Mouse (Mus musculus) limb, embryonic 12.5 days (tissue): ENCODE measurements around the gene Esr1. TPM values are rescaled to one million over a fixed set of nuclear protein-coding genes. Genes with fewer than 3 reads are reported as not detected.

ENCODE experiments used
- ATAC-seq: fragments of 200-750 bp; cut with Nextera tagmentation; 2 replicates; pipeline ENCODE4 v1.8.0; 2017; ENCODE audit warnings: low read depth, moderate TSS enrichment; ENCODE audit not compliant: insufficient number of reproducible peaks, insufficient read depth, low FRiP score, low TSS enrichment
- H3K27ac ChIP-seq: fragments of 300-500 bp; sonication (generic); 2 replicates; pipeline ENCODE4 v1.5.1; 2016; ENCODE audit warnings: mild to moderate bottlenecking, moderate library complexity
- H3K27me3 ChIP-seq: fragments of 300-500 bp; sonication (generic); 2 replicates; pipeline ENCODE4 v1.6.1; 2016; ENCODE audit warnings: mild to moderate bottlenecking, moderate library complexity
- H3K36me3 ChIP-seq: fragments of 300-500 bp; sonication (generic); 2 replicates; pipeline ENCODE4 v1.6.1; 2016; ENCODE audit warnings: mild to moderate bottlenecking, moderate library complexity
- H3K4me1 ChIP-seq: fragments of 300-500 bp; sonication (generic); replicated peaks from 2 replicates; pipeline ENCODE4 v1.6.1; 2016
- H3K4me2 ChIP-seq: fragments of 300-500 bp; sonication (generic); 2 replicates; pipeline ENCODE4 v1.6.1; 2016; ENCODE audit warnings: mild to moderate bottlenecking, moderate library complexity
- H3K4me3 ChIP-seq: fragments of 300-500 bp; sonication (generic); replicated peaks from 2 replicates; pipeline ENCODE4 v1.5.1; 2016; ENCODE audit warnings: mild to moderate bottlenecking
- H3K9ac ChIP-seq: fragments of 300-500 bp; sonication (generic); replicated peaks from 2 replicates; pipeline ENCODE4 v1.6.1; 2016; ENCODE audit warnings: mild to moderate bottlenecking, moderate library complexity
- H3K9me3 ChIP-seq: fragments of 300-500 bp; sonication (generic); 2 replicates; pipeline ENCODE4 v1.6.1; 2016; ENCODE audit warnings: mild to moderate bottlenecking, moderate library complexity
- WGBS: fragments of 180-500 bp; shearing (Covaris S2); methylation state at CpG from one replicate; pipeline ENCODE4 v1.1.7; 2016; 5-methylcytosine and 5-hydroxymethylcytosine counted together
- polyA plus RNA-seq: library from polyadenylated mRNA; unstranded; fragments of >200 nt; fragmentation: Nextera tagmentation; extraction: Ambion mirVana; gene quantifications from 2 replicates; pipeline ENCODE4 v1.2.1, GENCODE M21; 2016

Gene Esr1
- polyA plus RNA-seq, 1 experiment from 2014 or later = 1.1 TPM

GRCm38 (mm10) chr10:4620596-4621504 is 9.5 kb downstream of the Esr1 start:
- Histone ChIP-seq H3K4me3 (no peak overlapping the region), H3K4me2 (0 out of 2 replicates have a peak overlapping the region, but pooled peaks have one; percentile 13), H3K36me3 (no peaks in the 10 kb centered on the region), H3K27me3 (no peaks in the 10 kb centered on the region), H3K4me1 (peaks cover 14% of the 10 kb centered on the region), H3K9me3 (no peaks in the 10 kb centered on the region), H3K9ac (no peak overlapping the region), H3K27ac (peak overlapping the region; percentile 69)
- 54% methylated on average over 24 of the region's 24 CpGs for WGBS
- ATAC-seq = peak; percentile 69

- Histone ChIP-seq H3K4me2 (0 out of 2 replicates have a peak overlapping the region, but pooled peaks have one; percentile 13), H3K9me3 (no peaks in the 10 kb centered on the region), H3K4me3 (no peak overlapping the region), H3K36me3 (no peaks in the 10 kb centered on the region), H3K27ac (peak overlapping the region; percentile 69), H3K27me3 (no peaks in the 10 kb centered on the region), H3K9ac (no peak overlapping the region), H3K4me1 (peaks cover 14% of the 10 kb centered on the region)
- ATAC-seq = peak; percentile 61; the same call in 1 of the 2 replicates
- 91% methylated on average over 5 of the region's 5 CpGs for WGBS
These were observed 10.1 kb downstream of the Esr1 start for GRCm38 (mm10) chr10:4621505-4621815.

GRCm38 (mm10) chr10:4623319-4623718 is 11.9 kb downstream of the Esr1 start:
- Histone ChIP-seq H3K27me3 (no peaks in the 10 kb centered on the region), H3K36me3 (no peaks in the 10 kb centered on the region), H3K4me2 (no peak overlapping the region), H3K4me3 (no peak overlapping the region), H3K4me1 (peaks cover 14% of the 10 kb centered on the region), H3K9me3 (no peaks in the 10 kb centered on the region), H3K9ac (no peak overlapping the region), H3K27ac (no peak overlapping the region)
- no peak for ATAC-seq

- Histone ChIP-seq H3K4me3 (no peak overlapping the region), H3K9ac (no peak overlapping the region), H3K9me3 (no peaks in the 10 kb centered on the region), H3K4me2 (no peak overlapping the region), H3K36me3 (no peaks in the 10 kb centered on the region), H3K27me3 (no peaks in the 10 kb centered on the region), H3K27ac (no peak overlapping the region), H3K4me1 (peaks cover 14% of the 10 kb centered on the region)
- ATAC-seq = no peak
- WGBS = 87% methylated on average over 4 of the region's 4 CpGs
These were observed 13.2 kb downstream of the Esr1 start for GRCm38 (mm10) chr10:4624581-4624980.

GRCm38 (mm10) chr10:4625300-4625699 is 13.9 kb downstream of the Esr1 start:
- H3K4me1 ChIP-seq = peaks cover 14% of the 10 kb centered on the region
- no peak overlapping the region for H3K9ac ChIP-seq
- no peaks in the 10 kb centered on the region for H3K36me3 ChIP-seq
- H3K4me2 ChIP-seq = no peak overlapping the region
- no peaks in the 10 kb centered on the region for H3K27me3 ChIP-seq
- no peak overlapping the region for H3K4me3 ChIP-seq
- ATAC-seq = no peak
- 76% methylated on average over 6 of the region's 6 CpGs for WGBS
- H3K9me3 ChIP-seq = no peaks in the 10 kb centered on the region
- no peak overlapping the region for H3K27ac ChIP-seq

GRCm38 (mm10) chr10:4626432-4626831 is 15.0 kb downstream of the Esr1 start:
- H3K4me2 ChIP-seq = no peak overlapping the region
- peaks cover 3% of the 10 kb centered on the region for H3K4me1 ChIP-seq
- H3K27me3 ChIP-seq = no peaks in the 10 kb centered on the region
- ATAC-seq = no peak
- WGBS = 85% methylated on average over 7 of the region's 7 CpGs
- no peaks in the 10 kb centered on the region for H3K36me3 ChIP-seq
- H3K9ac ChIP-seq = no peak overlapping the region
- no peak overlapping the region for H3K4me3 ChIP-seq
- H3K9me3 ChIP-seq = no peaks in the 10 kb centered on the region
- no peak overlapping the region for H3K27ac ChIP-seq

GRCm38 (mm10) chr10:4626996-4627395 is 15.6 kb downstream of the Esr1 start:
- no peaks in the 10 kb centered on the region for H3K27me3 ChIP-seq
- WGBS = 83% methylated on average over 8 of the region's 8 CpGs
- H3K4me2 ChIP-seq = no peak overlapping the region
- 0 out of 2 replicates have a peak, but pooled peaks cover 2% of the 10 kb centered on the region for H3K4me1 ChIP-seq
- no peaks in the 10 kb centered on the region for H3K9me3 ChIP-seq
- H3K36me3 ChIP-seq = no peaks in the 10 kb centered on the region
- H3K4me3 ChIP-seq = no peak overlapping the region
- H3K27ac ChIP-seq = no peak overlapping the region
- H3K9ac ChIP-seq = no peak overlapping the region
- ATAC-seq = no peak

- no peak for ATAC-seq
These were observed 16.0 kb downstream of the Esr1 start for GRCm38 (mm10) chr10:4627415-4627814.

GRCm38 (mm10) chr10:4629314-4629713 is 17.9 kb downstream of the Esr1 start:
- Histone ChIP-seq H3K36me3 (no peaks in the 10 kb centered on the region), H3K9me3 (no peaks in the 10 kb centered on the region), H3K27me3 (no peaks in the 10 kb centered on the region), H3K4me1 (peaks cover 8% of the 10 kb centered on the region; the same call in 1 of the 2 replicates), H3K27ac (no peak overlapping the region), H3K4me2 (no peak overlapping the region), H3K9ac (no peak overlapping the region), H3K4me3 (no peak overlapping the region)
- no peak for ATAC-seq

More at GRCm38 (mm10) chr10:4627415-4627814, 16.0 kb downstream of the Esr1 start:
- H3K4me3 ChIP-seq = no peak overlapping the region
- 0 out of 2 replicates have a peak, but pooled peaks cover 5% of the 10 kb centered on the region for H3K4me1 ChIP-seq
- WGBS = 84% methylated on average over 9 of the region's 9 CpGs
- H3K27me3 ChIP-seq = no peaks in the 10 kb centered on the region
- no peaks in the 10 kb centered on the region for H3K9me3 ChIP-seq
- no peak overlapping the region for H3K9ac ChIP-seq
- no peaks in the 10 kb centered on the region for H3K36me3 ChIP-seq
- no peak overlapping the region for H3K27ac ChIP-seq
- no peak overlapping the region for H3K4me2 ChIP-seq

- no peaks in the 10 kb centered on the region for H3K36me3 ChIP-seq
- WGBS = 62% methylated on average over 11 of the region's 11 CpGs
- H3K4me1 ChIP-seq = peaks cover 8% of the 10 kb centered on the region; the same call in 1 of the 2 replicates
- H3K27me3 ChIP-seq = no peaks in the 10 kb centered on the region
- ATAC-seq = no peak
- H3K4me3 ChIP-seq = no peak overlapping the region
- no peak overlapping the region for H3K9ac ChIP-seq
- peak overlapping the region; percentile 31 for H3K4me2 ChIP-seq
- no peaks in the 10 kb centered on the region for H3K9me3 ChIP-seq
- H3K27ac ChIP-seq = no peak overlapping the region
These were observed 20.9 kb downstream of the Esr1 start for GRCm38 (mm10) chr10:4632211-4632704.

- no peaks in the 10 kb centered on the region for H3K36me3 ChIP-seq
- no peaks in the 10 kb centered on the region for H3K9me3 ChIP-seq
- H3K27me3 ChIP-seq = no peaks in the 10 kb centered on the region
- no peak overlapping the region for H3K4me3 ChIP-seq
- no peak for ATAC-seq
- no peak overlapping the region for H3K9ac ChIP-seq
- WGBS = 59% methylated on average over 14 of the region's 14 CpGs
- peaks cover 8% of the 10 kb centered on the region; the same call in 1 of the 2 replicates for H3K4me1 ChIP-seq
- no peak overlapping the region for H3K27ac ChIP-seq
- no peak overlapping the region for H3K4me2 ChIP-seq
These were observed 22.1 kb downstream of the Esr1 start for GRCm38 (mm10) chr10:4633287-4634030.
